Mouse (Mus musculus): Measurements from ENCODE around the gene Polr2f. TPM values are rescaled to one million over a fixed set of nuclear protein-coding genes. Genes with fewer than 3 reads are reported as not detected.

Gene Polr2f
- total and polyA plus RNA-seq, 2 experiments from 2014 or later: 50.2 to 271 TPM

DNA sequence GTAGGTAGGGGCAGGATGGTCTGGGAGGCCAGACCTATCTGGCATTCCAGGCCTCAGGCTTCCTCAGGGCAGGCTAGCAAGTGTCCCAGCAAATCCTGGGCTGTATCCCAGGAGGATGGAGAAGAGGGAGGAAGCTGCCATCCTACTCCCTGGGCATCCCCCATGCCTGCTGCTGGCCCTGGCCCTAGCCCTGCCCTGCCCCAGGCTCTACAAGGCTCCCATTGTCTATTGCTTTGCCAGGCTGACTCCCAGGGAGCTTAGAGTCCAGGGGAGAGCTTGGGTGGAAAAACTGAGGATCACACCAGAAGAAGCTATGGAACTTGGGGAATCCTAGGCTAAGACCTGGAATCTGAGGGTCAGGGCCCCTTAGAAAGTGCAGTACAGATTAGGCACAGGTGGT, 39.3 kb upstream of the Polr2f start:
- no peaks in the 10 kb centered on the region for H3K9me3 ChIP-seq (replicated peaks; ENCODE audit: control insufficient read depth, low read length)
- H3K9ac ChIP-seq (replicated peaks; ENCODE audit: low read depth, low read length): 0 out of 2 replicates have a peak overlapping the region, but pooled peaks have one; percentile 4
- TF ChIP-seq CTCF (IDR thresholded peaks at IDR 0.05; ENCODE audit: low read depth) (no peak), EP300 (IDR thresholded peaks at IDR 0.05; ENCODE audit: low read depth) (no peak)
- H3K4me2 ChIP-seq (ENCODE audit: low read depth, low read length): no peak overlapping the region
- no peak for DNase-seq (ENCODE audit: low spot score)
- no peak overlapping the region for H3K4me3 ChIP-seq (ENCODE audit: low read depth, low read length)
- no peak for ATAC-seq (ENCODE audit: insufficient read depth, low read depth)
- H3K4me1 ChIP-seq (ENCODE audit: control insufficient read depth, insufficient read depth): peaks cover 51% of the 10 kb centered on the region
- no peaks in the 10 kb centered on the region for H3K36me3 ChIP-seq (replicated peaks; ENCODE audit: control insufficient read depth, insufficient read depth, low read length)
- no peaks in the 10 kb centered on the region for H3K27me3 ChIP-seq (ENCODE audit: control insufficient read depth, insufficient read depth, low read length)
- no peak overlapping the region for H3K27ac ChIP-seq (ENCODE audit: low read depth)

DNA sequence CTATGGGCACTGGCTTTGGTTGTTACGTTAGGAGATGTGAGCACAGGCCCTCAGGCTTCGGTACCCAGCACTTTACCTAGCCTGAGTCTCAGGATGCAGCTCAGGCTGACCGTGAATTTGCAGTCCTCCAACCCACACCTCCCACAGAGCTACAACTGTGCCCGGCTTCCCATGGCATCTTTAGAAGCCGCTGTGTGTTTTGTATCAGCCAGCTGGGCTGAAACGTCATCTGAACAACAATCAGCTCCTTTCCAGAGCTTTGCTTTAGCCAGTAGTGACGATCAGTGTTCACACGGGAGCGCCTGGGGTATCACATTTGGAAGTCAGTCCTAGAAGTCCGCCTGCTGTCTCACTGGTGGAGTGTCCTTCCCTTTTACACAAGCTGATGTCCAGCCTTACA, 37.5 kb upstream of the Polr2f start:
- DNase-seq (ENCODE audit: low spot score): no peak
- WGBS: 75% methylated on average over 10 of the region's 10 CpGs
- Histone ChIP-seq H3K27ac (ENCODE audit: low read depth) (no peak overlapping the region), H3K4me3 (ENCODE audit: low read depth, low read length) (no peak overlapping the region), H3K4me2 (ENCODE audit: low read depth, low read length) (no peak overlapping the region), H3K4me1 (ENCODE audit: control insufficient read depth, insufficient read depth) (peaks cover 37% of the 10 kb centered on the region), H3K27me3 (ENCODE audit: control insufficient read depth, insufficient read depth, low read length) (no peaks in the 10 kb centered on the region), H3K36me3 (replicated peaks; ENCODE audit: control insufficient read depth, insufficient read depth, low read length) (no peaks in the 10 kb centered on the region), H3K9ac (replicated peaks; ENCODE audit: low read depth, low read length) (no peak overlapping the region), H3K9me3 (replicated peaks; ENCODE audit: control insufficient read depth, low read length) (no peaks in the 10 kb centered on the region)
- no peak for TF ChIP-seq CTCF (IDR thresholded peaks at IDR 0.05; ENCODE audit: low read depth)
- TF ChIP-seq EP300 (IDR thresholded peaks at IDR 0.05; ENCODE audit: low read depth): no peak
- no peak for ATAC-seq (ENCODE audit: insufficient read depth, low read depth)

- Histone ChIP-seq H3K4me2 (ENCODE audit: low read depth, low read length) (no peak overlapping the region), H3K4me3 (ENCODE audit: low read depth, low read length) (no peak overlapping the region), H3K9ac (replicated peaks; ENCODE audit: low read depth, low read length) (no peak overlapping the region), H3K27me3 (ENCODE audit: control insufficient read depth, insufficient read depth, low read length) (no peaks in the 10 kb centered on the region), H3K4me1 (ENCODE audit: control insufficient read depth, insufficient read depth) (peaks cover 18% of the 10 kb centered on the region), H3K36me3 (replicated peaks; ENCODE audit: control insufficient read depth, insufficient read depth, low read length) (no peaks in the 10 kb centered on the region), H3K9me3 (replicated peaks; ENCODE audit: control insufficient read depth, low read length) (no peaks in the 10 kb centered on the region), H3K27ac (ENCODE audit: low read depth) (no peak overlapping the region)
- TF ChIP-seq EP300 (IDR thresholded peaks at IDR 0.05; ENCODE audit: low read depth) (no peak), CTCF (IDR thresholded peaks at IDR 0.05; ENCODE audit: low read depth) (no peak)
- 29% methylated on average over 2 of the region's 2 CpGs for whole genome bisulfite sequencing
- ATAC-seq (ENCODE audit: insufficient read depth, low read depth): no peak
- no peak for DNase-seq (ENCODE audit: low spot score)
Measured at GRCm38 (mm10) chr15:79105804-79106203, 35.0 kb upstream of the Polr2f start.

DNA sequence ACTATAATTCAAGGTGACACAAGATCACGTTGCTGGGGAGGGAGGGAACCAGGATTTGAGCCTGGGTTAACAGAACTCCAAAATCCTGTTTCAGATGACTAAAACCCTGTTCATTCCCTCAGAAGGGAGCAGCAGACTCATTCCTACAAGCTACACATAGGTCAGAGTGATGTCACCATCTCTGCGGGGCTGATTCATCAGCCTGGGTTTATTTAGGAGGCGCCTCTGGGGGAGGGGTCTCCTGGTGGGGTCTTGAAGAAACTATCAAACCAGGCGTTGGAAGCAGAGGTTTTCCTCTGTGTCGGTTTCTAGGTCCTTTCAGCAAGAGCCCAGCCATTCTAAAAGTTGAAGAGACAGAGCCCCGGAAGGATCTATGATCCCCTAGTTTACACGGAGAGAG, 32.8 kb upstream of the Polr2f start:
- Histone ChIP-seq H3K4me1 (ENCODE audit: control insufficient read depth, insufficient read depth) (0 out of 2 replicates have a peak, but pooled peaks cover 15% of the 10 kb centered on the region), H3K9me3 (replicated peaks; ENCODE audit: control insufficient read depth, low read length) (no peaks in the 10 kb centered on the region), H3K4me2 (ENCODE audit: low read depth, low read length) (peak overlapping the region; percentile 98), H3K27ac (ENCODE audit: low read depth) (peak overlapping the region; percentile 96), H3K9ac (replicated peaks; ENCODE audit: low read depth, low read length) (peak overlapping the region; percentile 93), H3K27me3 (ENCODE audit: control insufficient read depth, insufficient read depth, low read length) (no peaks in the 10 kb centered on the region), H3K36me3 (replicated peaks; ENCODE audit: control insufficient read depth, insufficient read depth, low read length) (peaks cover 6% of the 10 kb centered on the region), H3K4me3 (ENCODE audit: low read depth, low read length) (peak overlapping the region; percentile 71; the same call in 1 of the 2 replicates)
- TF ChIP-seq EP300 (IDR thresholded peaks at IDR 0.05; ENCODE audit: low read depth): no peak
- TF ChIP-seq CTCF (IDR thresholded peaks at IDR 0.05; ENCODE audit: low read depth): no peak
- no peak for DNase-seq (ENCODE audit: low spot score)
- WGBS: 20% methylated on average over 7 of the region's 7 CpGs
- no peak for ATAC-seq (ENCODE audit: insufficient read depth, low read depth)

GRCm38 (mm10) chr15:79108421-79109320, 32.1 kb upstream of the Polr2f start, which contains the start of gene Micall1:
Gene Micall1 (plus strand): TSS chr15:79108898.
- Histone ChIP-seq H3K27me3 (ENCODE audit: control insufficient read depth, insufficient read depth, low read length) (no peaks in the 10 kb centered on the region), H3K9me3 (replicated peaks; ENCODE audit: control insufficient read depth, low read length) (no peaks in the 10 kb centered on the region), H3K36me3 (replicated peaks; ENCODE audit: control insufficient read depth, insufficient read depth, low read length) (peaks cover 11% of the 10 kb centered on the region), H3K4me1 (ENCODE audit: control insufficient read depth, insufficient read depth) (0 out of 2 replicates have a peak, but pooled peaks cover 15% of the 10 kb centered on the region), H3K27ac (ENCODE audit: low read depth) (peak within 1 kb of the TSS; percentile 96), H3K4me2 (ENCODE audit: low read depth, low read length) (peak within 1 kb of the TSS; percentile 98), H3K9ac (replicated peaks; ENCODE audit: low read depth, low read length) (peak within 1 kb of the TSS; percentile 93), H3K4me3 (ENCODE audit: low read depth, low read length) (peak within 1 kb of the TSS; percentile 71)
- under 1% methylated on average over 60 of the region's 85 CpGs for WGBS
- peak; percentile 49 for DNase-seq (ENCODE audit: low spot score)
- TF ChIP-seq EP300 (IDR thresholded peaks at IDR 0.05; ENCODE audit: low read depth) (no peak), CTCF (IDR thresholded peaks at IDR 0.05; ENCODE audit: low read depth) (no peak)
- ATAC-seq (ENCODE audit: insufficient read depth, low read depth): peak; percentile 79
